Mouse (Mus musculus): ENCODE results near the gene Slc6a12. TPM values are rescaled to one million over a fixed set of nuclear protein-coding genes. Genes with fewer than 3 reads are reported as not detected.
"Not testable (repeated sequence)": the region's sequence is repeated elsewhere in the genome, so short reads cannot be mapped to it uniquely, and the experiment has no call there.

Slc6a12 gene
- total RNA-seq, 2 experiments from 2014 or later = 0.31 to 4.8 TPM

DNA sequence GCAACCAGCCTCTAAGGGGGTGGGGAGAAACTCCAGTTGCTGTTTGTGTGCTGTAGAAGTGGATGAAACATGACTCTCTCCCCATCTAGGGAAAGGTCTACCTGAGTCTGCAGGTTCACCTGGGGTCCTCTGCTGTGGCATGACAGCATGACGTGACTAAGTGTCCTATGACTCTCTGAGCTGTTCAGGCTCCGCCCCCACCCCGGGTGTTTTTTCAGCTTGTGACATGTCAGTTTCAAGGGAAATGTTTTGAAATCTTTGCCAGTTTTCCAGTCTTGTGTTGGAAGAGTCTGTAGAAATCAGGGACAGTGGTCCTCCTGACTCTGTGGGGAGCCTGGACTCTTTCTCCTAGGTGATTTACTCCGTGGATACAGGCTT lies 4.4 kb upstream of the Slc6a12 start:
- no peak for DNase-seq (ENCODE audit: low spot score in 2 of 2)

DNA sequence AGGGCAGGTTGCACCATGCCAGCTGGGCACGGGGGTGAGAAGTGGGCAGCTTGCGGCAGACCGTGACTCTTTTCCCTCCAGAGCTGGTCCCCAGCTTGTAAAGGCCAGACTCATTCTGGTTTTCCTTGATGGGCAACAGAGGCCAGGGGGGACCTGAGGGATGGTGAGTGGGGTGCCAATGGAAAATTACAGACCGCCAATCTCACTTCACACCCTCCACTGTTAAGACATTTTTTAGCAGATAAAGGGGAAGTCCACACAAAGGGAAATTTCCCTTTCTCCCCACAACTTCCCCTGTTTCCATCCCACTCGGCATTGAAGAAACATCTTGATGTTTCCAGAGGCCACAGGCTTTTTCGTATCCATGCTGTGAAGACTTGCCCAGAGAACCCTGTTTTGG lies 1.2 kb upstream of the Slc6a12 start:
- DNase-seq (ENCODE audit: low spot score in 2 of 2) = no peak

- no peak for DNase-seq (ENCODE audit: low spot score in 2 of 2)
These were observed 871 bp downstream of the Slc6a12 start for GRCm38 (mm10) chr6:121343771-121344123.

GRCm38 (mm10) chr6:121344329-121344728 lies 1.5 kb downstream of the Slc6a12 start:
- no peak for DNase-seq (ENCODE audit: low spot score in 2 of 2)

- no peak for DNase-seq (ENCODE audit: low spot score in 2 of 2)
These were observed 3.6 kb downstream of the Slc6a12 start for GRCm38 (mm10) chr6:121346428-121346827.

DNA sequence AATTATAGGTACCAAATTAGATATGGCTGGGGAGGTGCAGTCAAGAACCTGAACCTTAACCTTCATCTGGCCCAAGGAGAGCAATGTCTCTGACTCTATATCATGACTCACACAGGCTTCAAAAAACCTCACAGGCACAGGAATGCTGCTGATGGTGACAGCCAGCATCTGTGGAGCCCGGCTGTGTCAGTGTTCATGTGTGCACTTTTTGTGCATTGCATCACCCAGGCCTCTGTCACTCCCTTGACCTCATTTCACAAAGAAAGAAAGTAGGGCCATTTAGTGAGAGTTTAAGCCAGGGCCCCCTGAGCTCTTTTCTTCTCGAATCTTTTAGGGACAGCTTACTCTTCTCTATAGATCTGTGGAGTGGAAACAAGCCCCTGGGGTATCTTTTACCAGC lies 9.4 kb downstream of the Slc6a12 start:
- no peak for DNase-seq (ENCODE audit: low spot score in 2 of 2)

GRCm38 (mm10) chr6:121356041-121356440 lies 13.2 kb downstream of the Slc6a12 start:
- no peak for DNase-seq (ENCODE audit: low spot score in 2 of 2)

DNA sequence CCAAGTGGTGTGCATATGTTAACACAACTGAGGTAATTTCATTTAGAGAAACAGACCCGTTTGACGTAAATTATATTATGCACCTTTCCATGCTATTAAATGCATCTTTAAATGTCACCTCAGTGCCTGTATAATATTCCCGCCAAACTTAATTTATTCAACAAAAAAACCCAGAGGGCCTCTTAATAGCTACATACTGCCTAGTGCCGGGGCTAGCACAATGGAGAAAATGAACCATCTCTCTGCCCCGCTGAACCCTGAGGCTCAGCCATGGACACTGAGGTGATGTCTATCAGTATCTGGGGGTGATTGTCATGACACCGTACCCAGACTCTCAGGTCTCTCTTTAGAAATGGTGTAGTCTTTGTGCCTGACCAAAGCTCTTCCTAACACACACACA lies 14.4 kb downstream of the Slc6a12 start:
- DNase-seq (ENCODE audit: low spot score in 2 of 2) = no peak

DNA sequence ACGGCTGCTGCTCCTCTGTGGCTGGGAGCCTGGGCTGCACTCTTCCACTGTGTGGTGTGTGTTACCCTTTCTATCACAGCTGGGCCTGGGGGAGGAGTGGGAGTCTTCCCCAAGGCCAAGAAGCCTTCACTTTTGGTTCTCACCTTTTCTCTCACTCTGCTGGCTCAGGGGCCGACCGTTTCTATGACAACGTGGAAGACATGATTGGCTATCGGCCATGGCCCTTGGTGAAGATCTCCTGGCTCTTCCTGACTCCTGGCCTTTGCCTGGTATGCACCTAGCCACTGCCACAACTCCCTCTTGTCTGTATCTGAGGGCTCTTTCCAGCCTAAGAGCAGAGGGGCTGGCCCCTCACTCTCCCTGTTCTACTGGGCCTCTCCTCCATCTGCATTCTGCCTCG lies 20.2 kb downstream of the Slc6a12 start:
- no peak for DNase-seq (ENCODE audit: low spot score in 2 of 2)

- DNase-seq (ENCODE audit: low spot score in 2 of 2) = no peak
These were observed 21.1 kb downstream of the Slc6a12 start for GRCm38 (mm10) chr6:121363956-121364355.

- not testable (repeated sequence) for DNase-seq (ENCODE audit: low spot score in 2 of 2)
These were observed 23.7 kb downstream of the Slc6a12 start for GRCm38 (mm10) chr6:121366537-121366936.

DNA sequence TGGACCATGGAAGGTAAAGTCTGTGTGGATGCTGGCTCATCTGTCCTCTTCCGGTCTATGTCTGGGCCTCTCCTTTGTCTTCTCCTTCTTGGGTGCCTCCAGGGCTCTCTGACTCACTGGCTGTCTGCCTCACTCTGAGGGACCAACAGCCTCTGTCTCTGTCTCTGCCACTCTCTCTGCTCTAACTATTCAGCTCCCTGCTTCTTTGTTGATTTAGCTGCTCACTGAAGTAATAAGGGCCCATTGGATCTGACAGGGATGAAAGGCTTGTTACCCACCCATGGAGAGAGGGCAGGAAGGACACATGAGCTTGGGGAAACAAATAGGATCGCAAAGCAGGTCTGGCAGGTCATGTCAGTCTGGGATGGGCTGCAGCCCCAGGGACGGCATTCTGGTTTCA lies 24.2 kb downstream of the Slc6a12 start:
- DNase-seq (ENCODE audit: low spot score in 2 of 2) = no peak

DNA sequence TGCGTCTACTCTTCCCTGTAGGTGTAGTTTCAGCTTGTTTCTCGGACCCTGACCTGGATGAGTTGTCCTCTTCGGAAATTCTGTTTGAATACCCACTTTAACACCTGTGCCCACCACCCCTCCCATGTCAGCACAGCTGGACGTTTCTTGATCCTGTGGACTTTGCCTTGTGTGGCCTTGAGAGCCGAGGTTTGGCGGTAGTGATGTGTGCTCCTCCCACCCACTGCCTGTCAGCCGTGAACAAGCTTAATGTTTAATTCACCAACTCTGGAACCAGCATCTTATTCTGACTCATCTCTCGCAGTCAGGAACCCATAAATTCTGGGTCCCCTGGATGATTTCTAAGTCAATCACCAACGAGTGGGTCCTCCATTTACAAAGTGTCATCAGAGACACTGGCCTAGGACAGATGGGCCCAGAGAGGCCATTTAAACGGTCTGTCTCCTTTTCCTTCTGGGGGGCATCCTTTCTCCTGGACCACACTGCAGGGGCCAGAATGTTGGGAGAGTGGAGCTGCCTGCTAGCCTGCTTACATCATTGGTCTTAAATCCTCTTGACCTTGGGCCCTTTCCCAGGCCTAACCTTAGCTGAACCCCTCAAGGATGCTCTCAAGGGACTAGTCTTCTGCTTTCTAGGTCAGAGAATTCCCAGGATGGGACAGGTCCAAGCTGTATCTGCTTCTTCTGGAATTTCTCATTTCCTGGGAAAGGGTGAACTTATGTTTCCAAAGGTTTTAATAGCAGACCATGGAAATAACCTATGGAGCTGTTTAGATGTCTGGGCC lies 28.5 kb downstream of the Slc6a12 start:
- DNase-seq (ENCODE audit: low spot score in 2 of 2) = no peak

GRCm38 (mm10) chr6:121376159-121376558 lies 33.3 kb downstream of the Slc6a12 start:
- no peak for DNase-seq (ENCODE audit: low spot score in 2 of 2)

- DNase-seq (ENCODE audit: low spot score in 2 of 2) = no peak
These were observed 35.4 kb downstream of the Slc6a12 start for GRCm38 (mm10) chr6:121378256-121378655.

GRCm38 (mm10) chr6:121380576-121380975 lies 37.7 kb downstream of the Slc6a12 start:
- no peak for DNase-seq (ENCODE audit: low spot score in 2 of 2)

DNA sequence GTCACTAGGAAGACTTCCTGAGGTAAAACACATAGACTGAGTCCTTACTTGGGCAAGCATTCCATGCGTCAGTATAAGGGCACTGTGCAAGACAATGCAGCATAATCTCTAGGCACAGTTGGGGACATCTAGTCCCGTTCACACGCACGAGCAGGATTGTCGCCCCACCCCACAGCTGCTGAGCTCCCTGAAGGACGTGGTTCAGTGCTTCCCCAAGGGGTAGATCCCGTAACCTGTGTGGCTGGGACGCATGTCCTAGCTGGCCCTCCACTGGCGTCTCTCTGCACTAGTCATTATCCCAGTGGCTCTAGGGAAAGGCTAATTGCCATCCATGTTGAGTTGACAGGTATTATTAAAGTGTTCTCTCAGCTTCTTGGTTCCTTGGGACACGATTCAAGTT lies 39.2 kb downstream of the Slc6a12 start:
- no peak for DNase-seq (ENCODE audit: low spot score in 2 of 2)

DNA sequence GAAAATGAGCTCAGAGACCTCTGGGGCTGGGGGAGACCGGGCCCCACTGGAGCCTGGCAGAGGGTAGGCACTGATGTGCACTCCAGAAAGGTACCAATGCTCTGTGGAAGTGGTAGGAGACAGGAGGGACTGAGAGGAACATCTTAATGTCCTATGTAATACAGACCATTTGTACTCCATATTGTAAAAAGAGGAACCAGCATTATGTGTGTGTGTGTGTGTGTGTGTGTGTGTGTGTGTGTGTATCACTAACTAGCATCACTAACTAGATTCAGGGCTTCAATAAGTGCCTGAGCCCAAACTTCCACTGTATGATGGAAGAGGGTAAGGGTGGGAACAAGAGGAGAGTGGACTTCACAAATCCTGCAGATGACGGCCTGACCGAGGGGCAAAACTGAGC lies 42.5 kb downstream of the Slc6a12 start:
- no peak for DNase-seq (ENCODE audit: low spot score in 2 of 2)

DNA sequence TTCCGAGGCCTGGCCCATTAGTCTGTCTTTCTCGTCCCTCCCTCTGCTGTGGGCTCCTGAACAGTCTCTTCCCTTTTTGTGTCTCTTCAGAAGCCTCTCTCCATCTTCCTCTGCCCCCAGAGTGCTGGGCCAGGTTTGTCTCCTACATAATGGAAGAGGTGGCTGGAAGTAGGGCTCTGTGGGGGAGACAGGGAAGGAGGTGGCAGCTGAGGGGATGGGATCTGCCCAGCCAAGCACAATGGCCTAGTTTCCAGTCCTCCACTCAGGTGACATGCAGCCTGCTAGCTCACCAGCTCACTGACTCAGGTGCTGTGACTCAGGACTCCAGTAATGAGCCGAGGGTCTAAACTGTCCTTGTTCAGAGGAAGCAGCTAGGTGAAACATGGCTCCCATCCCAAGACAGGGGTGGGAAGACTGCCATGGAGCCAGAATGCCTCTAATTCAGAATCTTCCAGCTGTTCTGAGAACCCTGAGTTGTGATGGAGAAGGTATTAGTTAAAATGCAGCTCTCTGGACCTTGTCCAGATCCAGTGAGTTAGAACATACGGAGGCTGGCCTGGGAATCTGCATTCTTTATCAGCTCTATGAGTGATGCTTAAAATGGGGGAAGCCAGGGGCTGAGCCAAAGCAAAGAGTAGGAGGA lies 49.9 kb downstream of the Slc6a12 start:
- no peak for DNase-seq (ENCODE audit: low spot score in 2 of 2)

DNA sequence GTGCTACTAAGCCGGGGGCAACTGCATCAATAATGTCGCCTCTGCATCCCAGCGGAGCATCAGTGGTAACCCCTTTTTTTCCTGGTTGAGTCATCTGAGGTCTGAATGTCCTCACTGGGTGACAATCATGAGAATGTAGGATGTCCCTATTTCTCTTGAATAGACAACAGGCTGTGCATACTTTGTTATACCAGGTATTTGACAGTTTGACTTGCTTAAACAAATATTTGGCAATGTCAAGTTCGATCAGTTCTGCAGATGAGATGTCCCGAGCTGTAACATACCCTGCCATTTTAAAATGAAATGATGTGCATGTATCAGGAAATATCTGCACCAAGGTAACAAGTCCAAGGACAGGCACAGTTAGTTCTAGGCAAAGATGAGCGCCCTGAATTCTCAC lies 58.3 kb downstream of the Slc6a12 start:
- DNase-seq (ENCODE audit: low spot score in 2 of 2) = no peak

- no peak for DNase-seq (ENCODE audit: low spot score in 2 of 2)
These were observed 59.2 kb downstream of the Slc6a12 start for GRCm38 (mm10) chr6:121401826-121402660.

DNA sequence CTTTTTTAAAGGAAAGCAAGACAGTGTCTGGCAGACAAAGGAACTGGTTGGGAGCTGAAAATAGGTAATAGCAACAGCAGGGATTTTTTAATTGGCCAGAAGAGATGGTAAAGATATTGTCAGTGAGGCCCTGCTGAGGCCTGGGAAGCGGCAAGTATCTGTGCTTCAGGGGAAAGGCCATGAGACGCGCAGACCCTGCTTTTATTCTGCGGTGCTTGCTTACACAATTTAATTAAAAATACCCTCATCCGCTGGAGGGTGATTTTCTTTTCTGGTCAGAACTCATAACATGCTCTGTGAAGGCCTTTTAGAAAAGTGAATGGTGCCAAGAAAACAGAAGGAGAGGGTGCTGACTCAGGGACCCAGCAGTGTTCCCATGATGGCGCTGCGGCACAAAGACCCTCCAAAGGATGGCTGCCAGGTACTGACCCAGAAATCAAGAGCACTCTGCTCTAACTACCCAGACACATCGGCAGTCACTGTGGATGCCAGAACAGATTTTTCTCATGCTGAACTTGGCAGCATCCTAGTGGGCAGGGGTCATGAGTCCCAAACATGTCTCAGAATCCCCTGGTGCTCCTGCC lies 59.9 kb downstream of the Slc6a12 start:
- no peak for DNase-seq (ENCODE audit: low spot score in 2 of 2)
